Mouse (Mus musculus) stomach, postnatal 0 days (tissue): Measurements from ENCODE around the gene Dhx29. TPM values are rescaled to one million over a fixed set of nuclear protein-coding genes. Genes with fewer than 3 reads are reported as not detected.

Experiments
- ATAC-seq: fragments of 200-750 bp; cut with Nextera tagmentation; 2 replicates; pipeline ENCODE4 v1.8.0; 2017; ENCODE audit not compliant: low FRiP score, low TSS enrichment
- DNase-seq: peaks from one replicate; pipeline ENCODE4 v3.0.0-alpha.2; 2016; ENCODE audit warnings: low spot score
- H3K27ac ChIP-seq: fragments of 300-500 bp; sonication (generic); replicated peaks from 2 replicates; pipeline ENCODE4 v1.5.1; 2014; ENCODE audit warnings: mild to moderate bottlenecking, control low read depth
- H3K27me3 ChIP-seq: fragments of 300-500 bp; sonication (generic); 2 replicates; pipeline ENCODE4 v1.6.1; 2014; ENCODE audit warnings: low read length; ENCODE audit not compliant: control insufficient read depth, insufficient read depth
- H3K36me3 ChIP-seq: fragments of 300-500 bp; sonication (generic); 2 replicates; pipeline ENCODE4 v1.6.1; 2014; ENCODE audit warnings: low read length, mixed read lengths; ENCODE audit not compliant: control insufficient read depth, insufficient read depth
- H3K4me1 ChIP-seq: fragments of 300-500 bp; sonication (generic); replicated peaks from 2 replicates; pipeline ENCODE4 v1.6.1; 2014; ENCODE audit warnings: antibody characterized with exemption; ENCODE audit not compliant: control insufficient read depth, insufficient read depth
- H3K4me2 ChIP-seq: fragments of 300-500 bp; sonication (generic); replicated peaks from 2 replicates; pipeline ENCODE4 v1.6.1; 2014; ENCODE audit warnings: low read depth, mild to moderate bottlenecking, control low read depth, moderate library complexity
- H3K4me3 ChIP-seq: fragments of 300-500 bp; sonication (generic); 2 replicates; pipeline ENCODE4 v1.5.1; 2014; ENCODE audit warnings: low read depth, low read length, control low read depth
- H3K9ac ChIP-seq: fragments of 300-500 bp; sonication (generic); 2 replicates; pipeline ENCODE4 v1.6.1; 2014; ENCODE audit warnings: mild to moderate bottlenecking, low read length, control low read depth, mixed read lengths
- H3K9me3 ChIP-seq: fragments of 300-500 bp; sonication (generic); 2 replicates; pipeline ENCODE4 v1.6.1; 2016; ENCODE audit warnings: low read length; ENCODE audit not compliant: control insufficient read depth
- CTCF ChIP-seq: IDR thresholded peaks from 2 replicates; pipeline ENCODE4 v1.5.1; 2016; ENCODE audit warnings: antibody characterized with exemption, low read depth, mild to moderate bottlenecking, moderate library complexity
- EP300 ChIP-seq: optimal IDR thresholded peaks from 2 replicates; pipeline ENCODE3; 2016; ENCODE audit warnings: antibody characterized with exemption
- WGBS: fragments of 180-500 bp; shearing (Covaris S2); extraction: QIAGEN DNeasy Blood & Tissue Kit; methylation state at CpG from one replicate; pipeline ENCODE4 v1.1.7; 2014; 5-methylcytosine and 5-hydroxymethylcytosine counted together
- polyA plus RNA-seq: library from polyadenylated mRNA; unstranded; fragments of >200 nt; fragmentation: Nextera tagmentation; extraction: Ambion mirVana; gene quantifications from 2 replicates; pipeline ENCODE4 v1.2.1, GENCODE M21; 2015

Gene Dhx29
- polyA plus RNA-seq, 1 experiment from 2014 or later, result 13.0 TPM

DNA sequence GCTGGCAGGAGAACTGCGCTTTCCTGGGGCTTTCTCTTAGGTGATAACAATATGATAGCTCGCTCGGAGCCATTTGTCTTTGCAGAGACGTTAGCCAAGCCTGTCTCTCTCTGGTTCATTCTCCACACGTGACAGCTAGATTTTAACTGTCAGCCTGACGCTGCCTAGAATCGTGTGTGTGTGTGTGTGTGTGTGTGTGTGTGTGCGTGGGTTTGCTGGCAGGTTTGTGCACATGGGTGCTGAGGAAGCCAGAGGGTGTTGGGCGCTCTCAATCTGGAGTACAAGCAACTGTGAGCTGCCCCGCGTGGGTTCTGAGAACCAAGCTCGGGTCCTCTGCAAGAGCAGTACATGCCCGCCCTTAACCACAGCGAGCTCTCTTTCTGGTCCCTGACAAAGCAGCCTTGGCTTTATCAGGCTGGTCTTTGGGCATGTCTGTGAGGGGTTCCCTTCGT lies 14.7 kb downstream of the Dhx29 start:
- peaks cover 22% of the 10 kb centered on the region for H3K36me3 ChIP-seq
- WGBS, result 55% methylated on average over 15 of the region's 15 CpGs

GRCm38 (mm10) chr13:112945312-112945711 lies 18.1 kb downstream of the Dhx29 start:
- H3K36me3 ChIP-seq, result peaks cover 36% of the 10 kb centered on the region; the same call in 1 of the 2 replicates
- H3K27me3 ChIP-seq, result no peaks in the 10 kb centered on the region
- H3K4me2 ChIP-seq, result no peak overlapping the region
- H3K4me3 ChIP-seq, result no peak overlapping the region
- no peak overlapping the region for H3K27ac ChIP-seq
- WGBS, result 88% methylated on average over 9 of the region's 9 CpGs
- no peak for DNase-seq
- no peak overlapping the region for H3K9ac ChIP-seq
- no peak for TF ChIP-seq CTCF
- TF ChIP-seq EP300, result no peak
- H3K9me3 ChIP-seq, result no peaks in the 10 kb centered on the region
- no peak for ATAC-seq
- H3K4me1 ChIP-seq, result no peaks in the 10 kb centered on the region

More for the DNA sequence above, 14.7 kb downstream of the Dhx29 start:
- Histone ChIP-seq H3K9ac (no peak overlapping the region), H3K9me3 (no peaks in the 10 kb centered on the region), H3K4me3 (no peak overlapping the region), H3K4me2 (no peak overlapping the region), H3K4me1 (no peaks in the 10 kb centered on the region), H3K27me3 (no peaks in the 10 kb centered on the region), H3K27ac (no peak overlapping the region)
- DNase-seq (no peak), ATAC-seq (no peak)
- TF ChIP-seq EP300 (no peak), CTCF (no peak)

DNA sequence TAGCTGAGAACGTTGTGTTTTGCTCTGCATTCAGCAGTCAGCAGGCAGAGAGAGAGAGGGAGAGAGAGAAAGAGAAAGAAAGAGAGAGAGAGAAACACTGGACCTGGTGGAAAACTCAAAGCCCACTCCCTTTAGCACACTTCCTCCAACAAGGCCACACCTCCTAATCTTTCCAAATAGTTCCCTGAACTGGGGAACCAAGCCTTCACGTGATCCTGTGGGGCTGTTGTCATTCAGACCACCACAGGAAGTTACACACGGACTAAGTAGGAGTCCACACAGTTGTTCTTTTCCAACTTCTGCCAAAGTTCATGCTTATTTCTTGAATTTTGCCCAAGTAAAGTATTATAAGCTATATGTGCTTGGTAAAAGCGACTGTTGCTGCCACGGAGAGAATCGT lies 18.6 kb downstream of the Dhx29 start:
- TF ChIP-seq EP300 (no peak), CTCF (no peak)
- no peaks in the 10 kb centered on the region for H3K4me1 ChIP-seq
- DNase-seq (no peak), ATAC-seq (no peak)
- H3K27ac ChIP-seq, result no peak overlapping the region
- no peaks in the 10 kb centered on the region for H3K27me3 ChIP-seq
- no peak overlapping the region for H3K4me2 ChIP-seq
- no peak overlapping the region for H3K9ac ChIP-seq
- H3K4me3 ChIP-seq, result no peak overlapping the region
- peaks cover 36% of the 10 kb centered on the region; the same call in 1 of the 2 replicates for H3K36me3 ChIP-seq
- 86% methylated on average over 6 of the region's 6 CpGs for WGBS
- no peaks in the 10 kb centered on the region for H3K9me3 ChIP-seq

DNA sequence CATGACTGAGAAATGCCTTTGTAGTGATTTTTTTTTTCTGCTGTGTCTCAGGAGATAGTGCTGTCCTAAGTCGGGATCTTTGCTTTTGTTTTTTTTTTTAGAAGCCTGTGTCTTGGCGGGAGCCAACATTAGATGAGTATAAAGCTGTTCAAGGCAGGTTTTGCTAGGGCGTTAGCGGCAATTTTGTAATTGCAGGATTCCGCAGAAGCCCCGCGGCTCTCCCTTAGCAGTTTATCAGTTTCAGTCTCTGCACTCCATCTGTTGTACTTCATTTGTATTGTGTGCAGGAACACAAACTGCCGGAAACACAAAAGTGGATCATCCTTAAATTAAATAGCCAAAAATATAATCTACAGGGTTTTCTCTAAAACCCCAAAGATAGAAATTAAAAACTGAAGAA lies 26.8 kb downstream of the Dhx29 start:
- H3K27me3 ChIP-seq, result no peaks in the 10 kb centered on the region
- H3K4me2 ChIP-seq, result no peak overlapping the region
- 93% methylated on average over 8 of the region's 8 CpGs for WGBS
- no peak overlapping the region for H3K4me3 ChIP-seq
- no peak overlapping the region for H3K27ac ChIP-seq
- H3K9ac ChIP-seq, result no peak overlapping the region
- DNase-seq (no peak), ATAC-seq (no peak)
- no peak for TF ChIP-seq CTCF
- no peak for TF ChIP-seq EP300
- peaks cover 22% of the 10 kb centered on the region for H3K36me3 ChIP-seq
- H3K9me3 ChIP-seq, result no peaks in the 10 kb centered on the region
- no peaks in the 10 kb centered on the region for H3K4me1 ChIP-seq

DNA sequence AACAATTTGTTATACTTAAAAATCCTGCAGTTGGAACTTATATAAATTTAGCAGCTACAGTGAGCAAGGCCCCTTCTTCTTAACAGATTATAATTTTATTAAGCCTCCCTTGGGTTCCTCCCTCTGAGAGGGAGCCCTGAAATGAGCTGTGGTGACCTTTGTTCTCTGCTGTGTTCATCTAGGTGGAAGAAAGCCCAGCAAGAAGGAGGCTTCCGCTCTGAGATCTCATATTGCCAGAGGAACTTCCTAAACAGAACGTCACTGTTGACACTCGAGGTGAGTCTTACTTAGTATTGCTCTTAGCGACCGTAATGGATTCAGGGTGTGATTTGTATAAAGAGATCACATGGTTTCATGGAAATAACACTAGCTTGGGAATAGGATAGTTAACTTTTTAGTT lies 35.8 kb downstream of the Dhx29 start:
- no peak overlapping the region for H3K4me3 ChIP-seq
- 80% methylated on average over 5 of the region's 5 CpGs for WGBS
- no peaks in the 10 kb centered on the region for H3K9me3 ChIP-seq
- H3K9ac ChIP-seq, result no peak overlapping the region
- ATAC-seq (no peak), DNase-seq (no peak)
- no peak overlapping the region for H3K4me2 ChIP-seq
- no peak for TF ChIP-seq CTCF
- TF ChIP-seq EP300, result no peak
- H3K4me1 ChIP-seq, result no peaks in the 10 kb centered on the region
- no peak overlapping the region for H3K27ac ChIP-seq
- H3K27me3 ChIP-seq, result no peaks in the 10 kb centered on the region
- peaks cover 10% of the 10 kb centered on the region; the same call in 1 of the 2 replicates for H3K36me3 ChIP-seq

GRCm38 (mm10) chr13:112964421-112964820 lies 37.2 kb downstream of the Dhx29 start:
- H3K4me3 ChIP-seq, result no peak overlapping the region
- 90% methylated on average over 12 of the region's 12 CpGs for WGBS
- no peak overlapping the region for H3K9ac ChIP-seq
- TF ChIP-seq EP300 (no peak), CTCF (no peak)
- no peak for DNase-seq
- H3K4me1 ChIP-seq, result no peaks in the 10 kb centered on the region
- H3K4me2 ChIP-seq, result no peak overlapping the region
- peaks cover 7% of the 10 kb centered on the region; the same call in 1 of the 2 replicates for H3K36me3 ChIP-seq
- no peaks in the 10 kb centered on the region for H3K27me3 ChIP-seq
- no peak overlapping the region for H3K27ac ChIP-seq
- ATAC-seq, result no peak
- H3K9me3 ChIP-seq, result no peaks in the 10 kb centered on the region
